Mouse (Mus musculus): ENCODE data around the gene Clp1. TPM values are rescaled to one million over a fixed set of nuclear protein-coding genes. Genes with fewer than 3 reads are reported as not detected.

Clp1 gene
- polyA plus RNA-seq, 1 experiment from 2014 or later, result 59.8 TPM

GRCm38 (mm10) chr2:84704329-84704728 lies 22.8 kb downstream of the Clp1 start:
- H3K9me3 ChIP-seq (replicated peaks), result no peaks in the 10 kb centered on the region
- H3K36me3 ChIP-seq, result peaks cover 91% of the 10 kb centered on the region
- peaks cover 37% of the 10 kb centered on the region for H3K4me1 ChIP-seq
- H3K27ac ChIP-seq, result no peak overlapping the region
- 65% methylated on average over 5 of the region's 5 CpGs for WGBS (ENCODE audit: insufficient replicate concordance)
- H3K4me2 ChIP-seq, result no peak overlapping the region
- H3K4me3 ChIP-seq, result no peak overlapping the region
- no peaks in the 10 kb centered on the region for H3K27me3 ChIP-seq (replicated peaks)
- H3K9ac ChIP-seq, result no peak overlapping the region
- ATAC-seq, result no peak

GRCm38 (mm10) chr2:84703497-84703896 lies 23.7 kb downstream of the Clp1 start:
- peaks cover 91% of the 10 kb centered on the region for H3K36me3 ChIP-seq
- no peak overlapping the region for H3K9ac ChIP-seq
- 65% methylated on average over 1 of the region's 1 CpGs for WGBS (ENCODE audit: insufficient replicate concordance)
- no peaks in the 10 kb centered on the region for H3K27me3 ChIP-seq (replicated peaks)
- ATAC-seq, result peak; percentile 44; the same call in 1 of the 2 replicates
- peaks cover 36% of the 10 kb centered on the region for H3K4me1 ChIP-seq
- H3K4me3 ChIP-seq, result no peak overlapping the region
- H3K9me3 ChIP-seq (replicated peaks), result no peaks in the 10 kb centered on the region
- no peak overlapping the region for H3K27ac ChIP-seq
- H3K4me2 ChIP-seq, result no peak overlapping the region

- Histone ChIP-seq H3K9me3 (replicated peaks) (no peaks in the 10 kb centered on the region), H3K27me3 (replicated peaks) (no peaks in the 10 kb centered on the region), H3K4me2 (no peak overlapping the region), H3K9ac (no peak overlapping the region), H3K27ac (no peak overlapping the region), H3K4me3 (no peak overlapping the region), H3K4me1 (no peaks in the 10 kb centered on the region), H3K36me3 (peaks cover 91% of the 10 kb centered on the region)
- no peak for ATAC-seq
- 80% methylated on average over 5 of the region's 5 CpGs for WGBS (ENCODE audit: insufficient replicate concordance)
Observed at GRCm38 (mm10) chr2:84695007-84695695, 32.0 kb downstream of the Clp1 start.

GRCm38 (mm10) chr2:84690050-84690449 lies 37.1 kb downstream of the Clp1 start:
- Histone ChIP-seq H3K9me3 (replicated peaks) (no peaks in the 10 kb centered on the region), H3K27ac (no peak overlapping the region), H3K4me1 (peaks cover 13% of the 10 kb centered on the region), H3K4me3 (no peak overlapping the region), H3K27me3 (replicated peaks) (no peaks in the 10 kb centered on the region), H3K9ac (no peak overlapping the region), H3K4me2 (no peak overlapping the region), H3K36me3 (peaks cover 96% of the 10 kb centered on the region)
- ATAC-seq, result peak; percentile 35
- WGBS (ENCODE audit: insufficient replicate concordance), result 81% methylated on average over 12 of the region's 12 CpGs

- Histone ChIP-seq H3K4me3 (no peak overlapping the region), H3K9me3 (replicated peaks) (no peaks in the 10 kb centered on the region), H3K4me1 (peaks cover 24% of the 10 kb centered on the region), H3K27me3 (replicated peaks) (no peaks in the 10 kb centered on the region), H3K36me3 (peaks cover 91% of the 10 kb centered on the region), H3K4me2 (no peak overlapping the region), H3K27ac (peak overlapping the region; percentile 43; the same call in 1 of the 2 replicates), H3K9ac (no peak overlapping the region)
- no peak; the same call in 1 of the 2 replicates for ATAC-seq
- WGBS (ENCODE audit: insufficient replicate concordance), result 50% methylated on average over 2 of the region's 2 CpGs
Observed at GRCm38 (mm10) chr2:84688080-84688844, 38.9 kb downstream of the Clp1 start.

- peak overlapping the region; percentile 71 for H3K4me2 ChIP-seq
- peak overlapping the region; percentile 43 for H3K4me3 ChIP-seq
- H3K36me3 ChIP-seq, result peaks cover 54% of the 10 kb centered on the region
- 24% methylated on average over 6 of the region's 6 CpGs for WGBS (ENCODE audit: insufficient replicate concordance)
- H3K9me3 ChIP-seq (replicated peaks), result no peaks in the 10 kb centered on the region
- peaks cover 47% of the 10 kb centered on the region for H3K4me1 ChIP-seq
- no peaks in the 10 kb centered on the region for H3K27me3 ChIP-seq (replicated peaks)
- peak overlapping the region; percentile 99 for H3K27ac ChIP-seq
- peak overlapping the region; percentile 74 for H3K9ac ChIP-seq
- peak; percentile 64 for ATAC-seq
Observed at GRCm38 (mm10) chr2:84682605-84683183, 44.5 kb downstream of the Clp1 start.

GRCm38 (mm10) chr2:84679016-84679415 lies 48.1 kb downstream of the Clp1 start, which contains the start of gene Tmx2:
Tmx2 (minus strand) TSS chr2:84679140.
- Histone ChIP-seq H3K27me3 (replicated peaks) (no peaks in the 10 kb centered on the region), H3K9me3 (replicated peaks) (no peaks in the 10 kb centered on the region), H3K9ac (peak within 1 kb of the TSS; percentile 87), H3K4me3 (peak within 1 kb of the TSS; percentile 96), H3K4me1 (peaks cover 61% of the 10 kb centered on the region), H3K36me3 (peaks cover 42% of the 10 kb centered on the region), H3K27ac (peak within 1 kb of the TSS; percentile 88), H3K4me2 (peak within 1 kb of the TSS; percentile 86)
- 10% methylated on average over 8 of the region's 8 CpGs for WGBS (ENCODE audit: insufficient replicate concordance)
- no peak for ATAC-seq

GRCm38 (mm10) chr2:84677968-84678880 lies 48.9 kb downstream of the Clp1 start, which contains the start of the genes Gm28635 and Med19:
Gm28635 (minus strand) TSS chr2:84678041.
Med19 (plus strand) TSS chr2:84678402.
- Histone ChIP-seq H3K27ac (peak within 1 kb of the TSS; percentile 88), H3K9ac (peak within 1 kb of the TSS; percentile 87), H3K4me2 (peak within 1 kb of the TSS; percentile 86), H3K27me3 (replicated peaks) (no peaks in the 10 kb centered on the region), H3K4me3 (peak within 1 kb of the TSS; percentile 96), H3K4me1 (peaks cover 53% of the 10 kb centered on the region), H3K36me3 (peaks cover 49% of the 10 kb centered on the region), H3K9me3 (replicated peaks) (no peaks in the 10 kb centered on the region)
- peak; percentile 95 for ATAC-seq
- 1% methylated on average over 44 of the region's 44 CpGs for WGBS (ENCODE audit: insufficient replicate concordance)

- peak overlapping the region; percentile 77 for H3K4me2 ChIP-seq
- peak overlapping the region; percentile 72 for H3K9ac ChIP-seq
- peaks cover 46% of the 10 kb centered on the region for H3K4me1 ChIP-seq
- H3K9me3 ChIP-seq (replicated peaks), result no peaks in the 10 kb centered on the region
- ATAC-seq, result peak; percentile 50
- H3K27ac ChIP-seq, result peak overlapping the region; percentile 63
- H3K4me3 ChIP-seq, result peak overlapping the region; percentile 75
- WGBS (ENCODE audit: insufficient replicate concordance), result 8% methylated on average over 22 of the region's 22 CpGs
- no peaks in the 10 kb centered on the region for H3K27me3 ChIP-seq (replicated peaks)
- peaks cover 58% of the 10 kb centered on the region for H3K36me3 ChIP-seq
Observed at GRCm38 (mm10) chr2:84677270-84677967, 49.7 kb downstream of the Clp1 start.

Measured in liver, embryonic 12.5 days (tissue).